Mouse (Mus musculus): ENCODE data around the gene Dlg2.

Gene Dlg2

GRCm38 (mm10) chr7:90539481-90540402, 63.3 kb downstream of the Dlg2 start:
- DNase-seq (ENCODE audit: extremely low read depth, low read depth): no peak

DNA sequence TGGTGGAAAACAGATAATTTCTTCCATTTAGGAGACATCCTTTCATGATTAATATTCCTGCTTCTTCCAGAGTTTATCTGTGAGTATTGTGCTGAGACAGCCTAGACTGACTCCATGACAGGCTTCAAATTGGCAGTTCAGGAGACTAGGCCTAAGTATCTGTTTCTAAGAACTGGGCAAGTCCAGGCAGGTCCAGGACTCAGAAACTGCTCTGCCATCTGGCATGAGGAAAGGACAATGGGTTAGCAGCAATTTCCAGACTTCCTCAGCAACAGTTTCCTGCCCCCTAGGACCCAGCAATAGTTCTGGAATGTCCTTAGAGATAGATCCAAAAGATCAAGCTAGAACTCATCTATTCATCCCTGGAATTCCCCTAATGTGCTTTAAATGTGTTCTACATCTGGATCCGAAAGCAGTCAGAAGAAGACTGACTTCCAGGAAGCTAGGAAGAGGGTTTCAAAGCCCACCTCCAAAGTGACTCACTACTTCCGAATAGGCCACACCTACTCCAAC, 64.4 kb downstream of the Dlg2 start:
- no peak for DNase-seq (ENCODE audit: extremely low read depth, low read depth)

- DNase-seq (ENCODE audit: extremely low read depth, low read depth): no peak
These were observed 76.9 kb downstream of the Dlg2 start for GRCm38 (mm10) chr7:90553399-90553798.

GRCm38 (mm10) chr7:90554421-90554820, 77.9 kb downstream of the Dlg2 start:
- no peak for DNase-seq (ENCODE audit: extremely low read depth, low read depth)

GRCm38 (mm10) chr7:90569130-90569529, 92.7 kb downstream of the Dlg2 start:
- DNase-seq (ENCODE audit: extremely low read depth, low read depth): no peak

GRCm38 (mm10) chr7:90587795-90588194, 111.3 kb downstream of the Dlg2 start:
- DNase-seq (ENCODE audit: extremely low read depth, low read depth): no peak

GRCm38 (mm10) chr7:90588318-90588717, 111.8 kb downstream of the Dlg2 start:
- DNase-seq (ENCODE audit: extremely low read depth, low read depth): no peak

GRCm38 (mm10) chr7:90609764-90610163, 133.3 kb downstream of the Dlg2 start:
- no peak for DNase-seq (ENCODE audit: extremely low read depth, low read depth)

DNA sequence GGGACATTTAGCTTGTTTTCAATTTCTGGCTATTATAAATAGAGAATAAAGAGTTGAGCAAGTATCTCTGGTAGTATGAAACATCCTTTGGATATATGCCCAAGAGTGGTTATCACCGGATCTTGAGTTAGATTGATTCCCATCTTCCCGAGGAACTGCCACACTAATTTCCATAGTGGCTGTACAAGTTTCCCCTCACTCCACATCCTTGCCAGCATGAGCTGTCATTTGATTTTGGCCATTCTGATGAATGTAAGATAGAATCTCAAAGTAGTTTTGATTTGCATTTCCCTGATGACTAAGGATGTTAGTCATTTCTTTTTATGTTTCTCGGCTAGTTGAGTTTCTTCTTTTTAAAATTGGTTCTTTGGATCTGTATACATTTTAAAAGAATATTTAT, 154.1 kb downstream of the Dlg2 start:
- DNase-seq (ENCODE audit: extremely low read depth, low read depth): no peak

DNA sequence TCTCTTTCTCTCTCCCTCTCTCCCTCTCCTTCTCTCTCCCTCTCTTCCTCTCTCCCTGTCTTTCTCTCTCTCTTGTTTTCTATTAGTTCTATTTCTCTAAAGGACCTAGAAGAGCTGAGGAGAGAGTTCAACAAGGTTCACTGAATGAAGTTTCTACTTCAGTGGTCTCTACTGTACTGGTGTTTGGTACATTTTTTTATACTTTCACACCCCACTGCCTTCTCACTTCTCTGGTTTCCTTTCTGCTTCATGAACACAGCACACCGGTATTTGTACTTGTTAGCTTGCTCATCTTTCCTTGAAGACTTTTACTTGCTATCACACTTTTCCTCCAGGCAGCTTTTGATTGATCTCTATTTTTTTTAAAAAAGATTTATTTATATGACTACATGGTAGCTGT, 173.0 kb downstream of the Dlg2 start:
- DNase-seq (ENCODE audit: extremely low read depth, low read depth): no peak

- DNase-seq (ENCODE audit: extremely low read depth, low read depth): no peak
These were observed 174.7 kb downstream of the Dlg2 start for GRCm38 (mm10) chr7:90651128-90651527.

DNA sequence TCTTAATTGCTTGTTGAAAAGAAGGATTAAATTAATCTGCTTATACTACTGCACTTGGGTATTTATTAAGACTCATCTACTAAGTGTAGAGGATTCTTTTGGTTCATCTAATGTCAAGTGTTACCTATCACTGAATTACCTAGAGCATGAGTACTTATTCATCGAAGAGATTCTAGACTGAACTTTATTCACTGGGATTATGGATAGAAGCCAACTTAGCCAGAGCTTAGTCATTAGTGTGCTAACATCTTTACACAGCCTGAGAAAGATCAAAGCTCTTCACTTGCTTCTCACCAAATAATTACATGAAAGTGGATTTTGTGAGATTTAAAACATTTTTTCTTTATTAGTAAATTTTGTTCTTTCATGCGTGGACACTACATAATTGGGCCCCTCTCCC, 175.1 kb downstream of the Dlg2 start:
- DNase-seq (ENCODE audit: extremely low read depth, low read depth): no peak

- no peak for DNase-seq (ENCODE audit: extremely low read depth, low read depth)
These were observed 182.1 kb downstream of the Dlg2 start for GRCm38 (mm10) chr7:90658593-90658992.

- no peak for DNase-seq (ENCODE audit: extremely low read depth, low read depth)
These were observed 217.6 kb downstream of the Dlg2 start for GRCm38 (mm10) chr7:90694050-90694449.

GRCm38 (mm10) chr7:90696181-90696950, 219.9 kb downstream of the Dlg2 start:
- DNase-seq (ENCODE audit: extremely low read depth, low read depth): no peak

DNA sequence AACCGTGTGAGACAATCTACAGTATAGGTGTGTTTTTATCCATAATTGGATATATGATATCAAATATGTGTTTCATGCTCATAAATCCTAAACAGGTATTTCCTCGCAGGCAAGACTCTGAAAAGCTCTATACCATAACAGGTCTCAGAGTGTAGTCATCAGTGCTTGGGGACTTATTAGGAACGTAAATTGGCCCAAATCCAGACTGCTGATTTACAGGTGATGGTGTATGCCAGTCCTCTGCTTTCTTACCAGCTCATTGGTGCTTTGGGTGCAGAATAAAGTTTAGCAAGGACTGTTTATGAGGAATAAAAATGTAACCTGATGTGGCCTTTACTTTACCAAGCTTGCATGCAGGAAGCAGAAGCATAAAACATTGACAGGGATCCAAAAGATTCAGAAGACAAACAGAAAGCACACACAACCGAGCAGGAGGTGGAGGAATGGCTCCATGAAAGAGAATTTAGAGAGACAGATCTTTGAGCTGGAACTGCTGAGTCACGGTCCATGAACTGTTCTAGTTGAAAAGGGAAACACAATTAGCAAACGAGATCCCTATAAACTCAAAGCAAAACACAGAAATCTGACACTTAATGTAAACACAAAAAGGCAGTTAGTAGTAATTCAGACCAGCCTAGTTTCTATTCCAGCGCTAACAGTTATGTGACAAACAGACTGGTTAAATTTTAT, 226.8 kb downstream of the Dlg2 start:
- no peak for DNase-seq (ENCODE audit: extremely low read depth, low read depth)

GRCm38 (mm10) chr7:90703951-90704350, 227.5 kb downstream of the Dlg2 start:
- DNase-seq (ENCODE audit: extremely low read depth, low read depth): no peak

DNA sequence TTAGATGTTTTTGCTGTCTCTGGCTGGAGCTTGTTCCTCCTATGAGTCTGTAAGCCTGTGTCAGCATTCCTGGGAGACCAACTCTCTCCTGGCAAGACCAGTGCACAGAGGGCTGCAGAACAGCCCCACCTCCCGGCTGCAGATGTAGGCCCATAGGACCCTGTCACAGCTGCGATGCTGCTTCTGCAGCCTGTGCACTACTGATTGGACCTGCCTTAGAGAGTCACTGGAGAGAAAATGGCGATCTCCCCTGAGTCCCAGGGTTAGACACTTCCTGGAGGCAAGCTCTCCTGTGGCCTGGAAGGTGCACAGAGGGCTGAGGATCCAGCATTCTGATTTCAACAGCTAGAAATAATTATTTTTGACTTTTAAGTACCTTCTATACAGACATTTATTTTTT, 257.6 kb downstream of the Dlg2 start:
- no peak for DNase-seq (ENCODE audit: extremely low read depth, low read depth)

- DNase-seq (ENCODE audit: extremely low read depth, low read depth): no peak
These were observed 259.9 kb downstream of the Dlg2 start for GRCm38 (mm10) chr7:90736369-90736768.

DNA sequence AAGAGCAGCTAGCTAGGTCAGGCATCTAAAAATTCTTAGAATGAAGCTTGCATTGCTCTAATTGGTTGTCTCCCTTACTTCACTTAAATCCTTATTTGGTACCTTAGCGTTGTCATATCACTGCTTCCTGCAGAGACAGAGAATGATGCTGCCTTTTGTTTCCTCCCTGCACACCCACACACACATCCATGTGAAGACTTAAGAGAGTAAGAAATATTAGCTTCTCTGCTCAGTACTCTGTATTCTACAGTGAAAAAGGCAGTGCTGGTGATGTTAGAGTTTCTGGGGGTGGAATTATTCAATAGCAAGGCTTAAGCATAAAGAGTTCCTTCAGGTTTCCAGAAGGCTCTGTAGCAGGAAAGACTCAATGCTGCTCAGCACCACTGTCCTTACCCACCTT, 272.2 kb downstream of the Dlg2 start:
- DNase-seq (ENCODE audit: extremely low read depth, low read depth): no peak

- DNase-seq (ENCODE audit: extremely low read depth, low read depth): no peak
These were observed 311.5 kb downstream of the Dlg2 start for GRCm38 (mm10) chr7:90787945-90788344.

- DNase-seq (ENCODE audit: extremely low read depth, low read depth): no peak
These were observed 315.1 kb downstream of the Dlg2 start for GRCm38 (mm10) chr7:90791522-90791921.
